Mouse (Mus musculus) midbrain, embryonic 14.5 days (tissue): ENCODE measurements around the gene Ppp4c. TPM values are rescaled to one million over a fixed set of nuclear protein-coding genes. Genes with fewer than 3 reads are reported as not detected.

Experiments used
- ATAC-seq: fragments of 200-750 bp; cut with Nextera tagmentation; 2 replicates; pipeline ENCODE4 v1.8.0; 2017; ENCODE audit warnings: moderate number of reproducible peaks, moderate library complexity; ENCODE audit not compliant: low FRiP score, low TSS enrichment
- DNase-seq: peaks from one replicate; pipeline ENCODE4 v3.0.0-alpha.2; 2015
- H3K27ac ChIP-seq: fragments of 300-500 bp; sonication (generic); replicated peaks from 2 replicates; pipeline ENCODE4 v1.5.1; 2014; ENCODE audit warnings: mild to moderate bottlenecking, low read depth, low read length, moderate library complexity
- H3K27me3 ChIP-seq: fragments of 300-500 bp; sonication (generic); 2 replicates; pipeline ENCODE4 v1.6.1; 2014; ENCODE audit warnings: low read length, control low read depth, mixed read lengths; ENCODE audit not compliant: control insufficient read depth, insufficient read depth
- H3K36me3 ChIP-seq: fragments of 300-500 bp; sonication (generic); 2 replicates; pipeline ENCODE4 v1.6.1; 2014; ENCODE audit warnings: low read length, control low read depth; ENCODE audit not compliant: control insufficient read depth, insufficient read depth
- H3K4me1 ChIP-seq: fragments of 300-500 bp; sonication (generic); 2 replicates; pipeline ENCODE4 v1.6.1; 2014; ENCODE audit warnings: mild to moderate bottlenecking, antibody characterized with exemption, low read length, control low read depth; ENCODE audit not compliant: control insufficient read depth, insufficient read depth
- H3K4me2 ChIP-seq: fragments of 300-500 bp; sonication (generic); 2 replicates; pipeline ENCODE4 v1.6.1; 2014; ENCODE audit warnings: mild to moderate bottlenecking, low read length, moderate library complexity
- H3K4me3 ChIP-seq: fragments of 300-500 bp; sonication (generic); replicated peaks from 2 replicates; pipeline ENCODE4 v1.5.1; 2014; ENCODE audit warnings: low read depth, low read length
- H3K9ac ChIP-seq: fragments of 300-500 bp; sonication (generic); replicated peaks from 2 replicates; pipeline ENCODE4 v1.6.1; 2014; ENCODE audit warnings: mild to moderate bottlenecking, low read length, moderate library complexity
- H3K9me3 ChIP-seq: fragments of 300-500 bp; sonication (generic); 2 replicates; pipeline ENCODE4 v1.6.1; 2016; ENCODE audit warnings: low read length, control low read depth, mixed read lengths; ENCODE audit not compliant: control insufficient read depth
- WGBS: fragments of 180-500 bp; shearing (Covaris S2); extraction: QIAGEN DNeasy Blood & Tissue Kit; methylation state at CpG from one replicate; pipeline ENCODE4 v1.1.7; 2014; 5-methylcytosine and 5-hydroxymethylcytosine counted together
- polyA plus RNA-seq: library from polyadenylated mRNA; unstranded; fragments of >200 nt; fragmentation: Nextera tagmentation; extraction: Ambion mirVana; gene quantifications from 2 replicates; pipeline ENCODE4 v1.2.1, GENCODE M21; 2014

Ppp4c gene
- polyA plus RNA-seq, 1 experiment from 2014 or later = 212 TPM

- peaks cover 13% of the 10 kb centered on the region for H3K4me1 ChIP-seq
- H3K36me3 ChIP-seq = no peaks in the 10 kb centered on the region
- ATAC-seq = no peak
- no peak overlapping the region for H3K27ac ChIP-seq
- no peaks in the 10 kb centered on the region for H3K27me3 ChIP-seq
- no peak for DNase-seq
- no peak overlapping the region for H3K4me2 ChIP-seq
- no peak overlapping the region for H3K9ac ChIP-seq
- H3K9me3 ChIP-seq = no peaks in the 10 kb centered on the region
- no peak overlapping the region for H3K4me3 ChIP-seq
- 72% methylated on average over 4 of the region's 4 CpGs for WGBS
Observed at GRCm38 (mm10) chr7:126807405-126807804, 15.1 kb upstream of the Ppp4c start.

- no peak for ATAC-seq
- H3K4me1 ChIP-seq = peaks cover 13% of the 10 kb centered on the region
- no peak overlapping the region for H3K27ac ChIP-seq
- H3K9me3 ChIP-seq = no peaks in the 10 kb centered on the region
- H3K4me2 ChIP-seq = no peak overlapping the region
- no peak for DNase-seq
- H3K36me3 ChIP-seq = no peaks in the 10 kb centered on the region
- no peaks in the 10 kb centered on the region for H3K27me3 ChIP-seq
- H3K9ac ChIP-seq = no peak overlapping the region
- WGBS = 93% methylated on average over 6 of the region's 6 CpGs
- no peak overlapping the region for H3K4me3 ChIP-seq
Observed at GRCm38 (mm10) chr7:126806956-126807355, 14.7 kb upstream of the Ppp4c start.

GRCm38 (mm10) chr7:126803751-126804150 lies 11.5 kb upstream of the Ppp4c start:
- DNase-seq (no peak), ATAC-seq (no peak)
- Histone ChIP-seq H3K36me3 (no peaks in the 10 kb centered on the region), H3K27me3 (no peaks in the 10 kb centered on the region), H3K4me2 (no peak overlapping the region), H3K27ac (no peak overlapping the region), H3K4me3 (no peak overlapping the region), H3K4me1 (peaks cover 17% of the 10 kb centered on the region), H3K9me3 (no peaks in the 10 kb centered on the region), H3K9ac (no peak overlapping the region)

GRCm38 (mm10) chr7:126803181-126803580 lies 10.9 kb upstream of the Ppp4c start:
- no peaks in the 10 kb centered on the region for H3K27me3 ChIP-seq
- DNase-seq = no peak
- H3K36me3 ChIP-seq = no peaks in the 10 kb centered on the region
- 95% methylated on average over 6 of the region's 6 CpGs for WGBS
- H3K9ac ChIP-seq = no peak overlapping the region
- no peak overlapping the region for H3K4me3 ChIP-seq
- ATAC-seq = no peak
- peaks cover 14% of the 10 kb centered on the region for H3K4me1 ChIP-seq
- no peak overlapping the region for H3K27ac ChIP-seq
- H3K4me2 ChIP-seq = no peak overlapping the region
- no peaks in the 10 kb centered on the region for H3K9me3 ChIP-seq

GRCm38 (mm10) chr7:126802134-126802889 lies 10.0 kb upstream of the Ppp4c start:
- Histone ChIP-seq H3K4me2 (no peak overlapping the region), H3K9ac (no peak overlapping the region), H3K27me3 (no peaks in the 10 kb centered on the region), H3K36me3 (no peaks in the 10 kb centered on the region), H3K27ac (no peak overlapping the region), H3K4me3 (no peak overlapping the region), H3K9me3 (no peaks in the 10 kb centered on the region), H3K4me1 (peaks cover 18% of the 10 kb centered on the region)
- WGBS = 93% methylated on average over 11 of the region's 11 CpGs
- DNase-seq = no peak
- no peak for ATAC-seq

- no peak overlapping the region for H3K4me2 ChIP-seq
Observed at GRCm38 (mm10) chr7:126801057-126801422, 8.7 kb upstream of the Ppp4c start.

GRCm38 (mm10) chr7:126800269-126801056 lies 8.2 kb upstream of the Ppp4c start:
- 53% methylated on average over 5 of the region's 5 CpGs for WGBS

More at GRCm38 (mm10) chr7:126801057-126801422, 8.7 kb upstream of the Ppp4c start:
- no peaks in the 10 kb centered on the region for H3K27me3 ChIP-seq
- peaks cover 24% of the 10 kb centered on the region for H3K4me1 ChIP-seq
- H3K27ac ChIP-seq = no peak overlapping the region
- DNase-seq (no peak), ATAC-seq (no peak)
- H3K4me3 ChIP-seq = no peak overlapping the region
- no peak overlapping the region for H3K9ac ChIP-seq
- 97% methylated on average over 16 of the region's 16 CpGs for whole genome bisulfite sequencing
- H3K9me3 ChIP-seq = no peaks in the 10 kb centered on the region
- H3K36me3 ChIP-seq = peaks cover 11% of the 10 kb centered on the region

GRCm38 (mm10) chr7:126799468-126800268 lies 7.4 kb upstream of the Ppp4c start:
- DNase-seq (peak; percentile 93), ATAC-seq (peak; percentile 92)

More at GRCm38 (mm10) chr7:126800269-126801056, 8.2 kb upstream of the Ppp4c start:
- Histone ChIP-seq H3K9me3 (no peaks in the 10 kb centered on the region), H3K4me3 (peak overlapping the region; percentile 79), H3K27ac (peak overlapping the region; percentile 96), H3K36me3 (peaks cover 17% of the 10 kb centered on the region), H3K27me3 (no peaks in the 10 kb centered on the region), H3K4me1 (peaks cover 24% of the 10 kb centered on the region), H3K9ac (peak overlapping the region; percentile 72), H3K4me2 (peak overlapping the region; percentile 84)
- DNase-seq (no peak), ATAC-seq (no peak)

More at GRCm38 (mm10) chr7:126799468-126800268, 7.4 kb upstream of the Ppp4c start:
- H3K4me2 ChIP-seq = peak overlapping the region; percentile 84
- H3K4me3 ChIP-seq = peak overlapping the region; percentile 79
- H3K9me3 ChIP-seq = no peaks in the 10 kb centered on the region
- no peaks in the 10 kb centered on the region for H3K27me3 ChIP-seq
- H3K9ac ChIP-seq = peak overlapping the region; percentile 72
- H3K4me1 ChIP-seq = peaks cover 24% of the 10 kb centered on the region
- peaks cover 24% of the 10 kb centered on the region for H3K36me3 ChIP-seq
- H3K27ac ChIP-seq = peak overlapping the region; percentile 96
- WGBS = 1% methylated on average over 37 of the region's 38 CpGs
